Mouse (Mus musculus) liver, embryonic 11.5 days (tissue): ENCODE measurements around the gene 4930442H23Rik. TPM values are rescaled to one million over a fixed set of nuclear protein-coding genes. Genes with fewer than 3 reads are reported as not detected.

Source experiments
- ATAC-seq: fragments of 200-750 bp; cut with Nextera tagmentation; replicated peaks from 2 replicates; pipeline ENCODE4 v1.8.0; 2017; ENCODE audit warnings: moderate number of reproducible peaks, mild to moderate bottlenecking, moderate TSS enrichment, moderate library complexity; ENCODE audit not compliant: low FRiP score
- DNase-seq: peaks from one replicate; pipeline ENCODE4 v3.0.0-alpha.2; 2017; ENCODE audit warnings: low spot score
- H3K27ac ChIP-seq: fragments of 300-500 bp; sonication (generic); 2 replicates; pipeline ENCODE4 v1.5.1; 2014; ENCODE audit warnings: mild to moderate bottlenecking, low read depth, low read length, control low read depth
- H3K27me3 ChIP-seq: fragments of 300-500 bp; sonication (generic); replicated peaks from 2 replicates; pipeline ENCODE4 v1.6.1; 2014; ENCODE audit warnings: low read length, mixed read lengths; ENCODE audit not compliant: control insufficient read depth, insufficient read depth
- H3K36me3 ChIP-seq: fragments of 300-500 bp; sonication (generic); 2 replicates; pipeline ENCODE4 v1.6.1; 2014; ENCODE audit warnings: mild to moderate bottlenecking, low read length, moderate library complexity, mixed read lengths; ENCODE audit not compliant: control insufficient read depth, insufficient read depth
- H3K4me1 ChIP-seq: fragments of 300-500 bp; sonication (generic); replicated peaks from 2 replicates; pipeline ENCODE4 v1.6.1; 2014; ENCODE audit warnings: low read length, mixed read lengths; ENCODE audit not compliant: control insufficient read depth, insufficient read depth
- H3K4me2 ChIP-seq: fragments of 300-500 bp; sonication (generic); 2 replicates; pipeline ENCODE4 v1.6.1; 2014; ENCODE audit warnings: mild to moderate bottlenecking, control low read depth, moderate library complexity
- H3K4me3 ChIP-seq: fragments of 300-500 bp; sonication (generic); 2 replicates; pipeline ENCODE4 v1.5.1; 2014; ENCODE audit warnings: low read depth, low read length, control low read depth
- H3K9ac ChIP-seq: fragments of 300-500 bp; sonication (generic); 2 replicates; pipeline ENCODE4 v1.6.1; 2014; ENCODE audit warnings: low read depth, low read length, control low read depth
- H3K9me3 ChIP-seq: fragments of 300-500 bp; sonication (generic); 2 replicates; pipeline ENCODE4 v1.6.1; 2016; ENCODE audit warnings: low read length, inconsistent platforms, mixed read lengths; ENCODE audit not compliant: control insufficient read depth
- WGBS: fragments of 180-500 bp; shearing (Covaris S2); extraction: QIAGEN DNeasy Blood & Tissue Kit; methylation state at CpG from one replicate; pipeline ENCODE4 v1.1.7; 2014; 5-methylcytosine and 5-hydroxymethylcytosine counted together
- polyA plus RNA-seq: library from polyadenylated mRNA; unstranded; fragments of >200 nt; fragmentation: Nextera tagmentation; extraction: Ambion mirVana; gene quantifications from 2 replicates; pipeline ENCODE4 v1.2.1, GENCODE M21; 2014

Gene 4930442H23Rik
- polyA plus RNA-seq, 1 experiment from 2014 or later, result not detected

- peak overlapping the region; percentile 89 for H3K9ac ChIP-seq
- peaks cover 27% of the 10 kb centered on the region for H3K36me3 ChIP-seq
- no peaks in the 10 kb centered on the region for H3K9me3 ChIP-seq
- H3K4me3 ChIP-seq, result peak overlapping the region; percentile 97
- H3K27ac ChIP-seq, result peak overlapping the region; percentile 42; the same call in 1 of the 2 replicates
- H3K4me1 ChIP-seq, result peaks cover 44% of the 10 kb centered on the region
- WGBS, result 52% methylated on average over 10 of the region's 10 CpGs
- ATAC-seq (no peak), DNase-seq (no peak)
- no peaks in the 10 kb centered on the region for H3K27me3 ChIP-seq
- peak overlapping the region; percentile 99 for H3K4me2 ChIP-seq
Measured at GRCm38 (mm10) chr10:81140717-81141454, 42.8 kb downstream of the 4930442H23Rik start.

DNA sequence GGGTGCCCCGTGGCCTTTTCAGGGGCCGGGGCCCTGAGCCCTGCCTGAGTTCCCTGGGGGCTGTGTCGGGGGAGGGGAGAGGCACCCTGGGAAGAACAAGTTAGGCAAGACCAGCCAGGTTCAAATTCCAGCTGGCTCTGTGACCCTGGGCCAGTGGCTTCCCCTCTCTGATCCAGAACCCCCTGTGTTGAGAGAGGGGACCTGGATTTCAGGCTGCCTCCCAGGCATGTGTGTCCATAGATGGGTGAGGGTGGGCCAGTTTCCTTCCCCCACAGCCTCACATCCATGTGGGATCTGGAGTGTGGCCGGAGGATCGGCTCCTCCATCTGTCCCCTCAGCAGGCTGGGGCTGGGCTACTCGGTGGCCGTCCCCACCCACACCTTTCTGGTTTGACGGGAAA lies 43.6 kb downstream of the 4930442H23Rik start:
- ATAC-seq (no peak), DNase-seq (no peak)
- H3K4me3 ChIP-seq, result peak overlapping the region; percentile 97
- no peaks in the 10 kb centered on the region for H3K9me3 ChIP-seq
- peaks cover 51% of the 10 kb centered on the region for H3K4me1 ChIP-seq
- WGBS, result 38% methylated on average over 8 of the region's 8 CpGs
- peak overlapping the region; percentile 32; the same call in 1 of the 2 replicates for H3K27ac ChIP-seq
- peaks cover 18% of the 10 kb centered on the region for H3K36me3 ChIP-seq
- H3K27me3 ChIP-seq, result no peaks in the 10 kb centered on the region
- H3K9ac ChIP-seq, result peak overlapping the region; percentile 89
- H3K4me2 ChIP-seq, result peak overlapping the region; percentile 99

- peaks cover 13% of the 10 kb centered on the region for H3K36me3 ChIP-seq
Measured at GRCm38 (mm10) chr10:81139529-81139846, 44.2 kb downstream of the 4930442H23Rik start.

DNA sequence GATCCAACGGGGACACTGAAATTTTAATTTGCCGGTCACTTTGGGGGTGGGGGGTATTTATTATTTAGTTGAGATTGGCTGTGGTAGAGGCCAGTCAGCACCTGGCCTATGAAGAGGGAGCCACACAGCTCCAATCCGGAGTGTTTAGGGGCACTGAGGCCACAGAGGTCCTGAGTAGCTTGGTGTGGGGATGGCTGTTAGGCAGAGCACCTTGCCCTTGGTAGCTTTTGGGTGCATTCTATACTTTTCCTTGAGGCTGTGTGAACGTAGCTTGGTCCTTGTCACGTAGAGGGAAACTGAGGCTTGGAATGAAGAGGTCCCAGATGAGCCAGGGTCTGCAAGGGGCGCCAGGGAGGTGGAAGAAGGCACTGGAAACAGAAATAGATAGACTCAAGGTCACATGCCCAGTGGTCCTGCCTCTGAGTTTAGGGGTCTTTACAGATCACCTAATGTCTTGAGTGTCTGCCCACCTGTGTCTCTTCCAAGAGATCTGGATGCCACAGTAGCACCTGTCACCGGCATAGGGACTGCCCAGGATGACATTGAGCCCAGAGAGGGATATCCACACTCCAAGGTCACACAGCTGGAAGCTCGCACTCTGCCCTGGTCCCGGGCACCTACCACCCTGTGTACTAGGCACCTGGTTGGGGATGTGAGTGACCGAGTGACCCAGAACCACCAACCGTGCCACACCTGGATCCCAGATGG lies 44.7 kb downstream of the 4930442H23Rik start:
- WGBS, result 51% methylated on average over 11 of the region's 11 CpGs
- peaks cover 3% of the 10 kb centered on the region for H3K27me3 ChIP-seq
- H3K4me1 ChIP-seq, result peaks cover 60% of the 10 kb centered on the region
- H3K9ac ChIP-seq, result peak overlapping the region; percentile 89
- peak overlapping the region; percentile 97 for H3K4me3 ChIP-seq
- peak overlapping the region; percentile 88; the same call in 1 of the 2 replicates for H3K27ac ChIP-seq
- no peak for ATAC-seq
- H3K9me3 ChIP-seq, result no peaks in the 10 kb centered on the region
- DNase-seq, result no peak
- peak overlapping the region; percentile 99 for H3K4me2 ChIP-seq
- peaks cover 8% of the 10 kb centered on the region for H3K36me3 ChIP-seq

More at GRCm38 (mm10) chr10:81139529-81139846, 44.2 kb downstream of the 4930442H23Rik start:
- Histone ChIP-seq H3K27ac (no peak overlapping the region), H3K4me2 (peak overlapping the region; percentile 99), H3K4me1 (peaks cover 56% of the 10 kb centered on the region), H3K27me3 (no peaks in the 10 kb centered on the region), H3K9me3 (no peaks in the 10 kb centered on the region), H3K4me3 (peak overlapping the region; percentile 97), H3K9ac (peak overlapping the region; percentile 89)
- WGBS, result 61% methylated on average over 4 of the region's 4 CpGs
- no peak for DNase-seq
- ATAC-seq, result no peak

- under 1% methylated on average over 24 of the region's 24 CpGs for WGBS
- H3K4me3 ChIP-seq, result peak overlapping the region; percentile 97
- H3K27ac ChIP-seq, result peak overlapping the region; percentile 88
- DNase-seq (no peak), ATAC-seq (no peak)
- peak overlapping the region; percentile 89 for H3K9ac ChIP-seq
- H3K9me3 ChIP-seq, result no peaks in the 10 kb centered on the region
- peak overlapping the region; percentile 99 for H3K4me2 ChIP-seq
- peaks cover 5% of the 10 kb centered on the region for H3K27me3 ChIP-seq
- peaks cover 62% of the 10 kb centered on the region for H3K4me1 ChIP-seq
- H3K36me3 ChIP-seq, result peaks cover under 1% of the 10 kb centered on the region; the same call in 1 of the 2 replicates
Measured at GRCm38 (mm10) chr10:81138131-81138782, 45.4 kb downstream of the 4930442H23Rik start.

DNA sequence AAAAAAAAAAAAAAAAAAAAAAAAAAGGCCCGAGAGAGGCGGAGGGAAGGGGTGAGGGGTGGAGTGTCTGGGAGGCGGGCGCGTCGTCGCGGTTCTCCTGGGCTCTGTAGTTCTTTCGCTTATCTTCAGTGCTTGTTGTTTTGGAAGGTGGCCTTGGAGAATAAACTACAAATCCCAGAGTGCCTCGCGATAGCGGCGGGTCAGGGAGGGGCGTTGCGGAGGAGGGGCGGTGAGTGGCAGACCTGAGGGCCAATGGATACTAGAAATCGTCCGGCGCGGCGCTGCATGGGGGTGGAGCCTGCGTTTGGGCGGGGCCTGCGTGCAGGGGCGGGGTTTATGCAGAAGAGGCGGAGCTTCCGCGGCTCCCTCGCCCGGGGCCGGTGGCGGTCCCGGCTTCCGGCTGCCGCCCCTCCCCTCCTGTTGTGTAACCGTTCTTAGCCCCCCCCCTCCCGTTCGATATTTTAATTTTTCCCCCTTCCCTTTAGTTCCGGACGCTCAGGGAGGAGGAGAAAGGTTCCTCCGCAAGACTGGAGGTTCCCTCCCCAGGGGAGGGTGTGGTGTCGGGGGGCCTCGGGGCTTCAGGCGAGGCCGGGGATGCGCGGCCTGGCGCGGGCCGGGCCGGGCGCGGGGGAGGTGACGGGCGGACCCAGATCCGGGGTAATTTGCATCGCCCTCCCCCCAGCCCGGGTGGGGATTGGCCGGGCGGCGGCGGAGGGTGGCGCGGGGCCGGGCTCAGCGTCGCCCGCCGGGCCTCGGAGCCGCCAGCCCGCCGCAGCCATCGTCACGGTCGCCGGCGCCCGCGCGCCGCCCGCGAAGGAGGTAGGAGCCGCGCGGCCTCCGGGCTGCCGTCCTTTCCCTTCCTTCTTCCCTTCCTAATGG lies 46.2 kb downstream of the 4930442H23Rik start:
- peak; percentile 78 for ATAC-seq
- Histone ChIP-seq H3K9ac (peak overlapping the region; percentile 99), H3K4me3 (peak overlapping the region; percentile 97), H3K27me3 (peaks cover 5% of the 10 kb centered on the region), H3K9me3 (no peaks in the 10 kb centered on the region), H3K4me1 (peaks cover 59% of the 10 kb centered on the region), H3K36me3 (no peaks in the 10 kb centered on the region), H3K27ac (peak overlapping the region; percentile 100), H3K4me2 (peak overlapping the region; percentile 99)
- WGBS, result under 1% methylated on average over 88 of the region's 89 CpGs
- peak; percentile 100 for DNase-seq

GRCm38 (mm10) chr10:81136706-81137231 lies 46.9 kb downstream of the 4930442H23Rik start:
- ATAC-seq, result peak; percentile 3; the same call in 1 of the 2 replicates
- no peaks in the 10 kb centered on the region for H3K36me3 ChIP-seq
- H3K4me2 ChIP-seq, result peak overlapping the region; percentile 97
- peak overlapping the region; percentile 99 for H3K9ac ChIP-seq
- no peaks in the 10 kb centered on the region for H3K9me3 ChIP-seq
- H3K27me3 ChIP-seq, result peaks cover 5% of the 10 kb centered on the region
- H3K27ac ChIP-seq, result peak overlapping the region; percentile 100
- peak overlapping the region; percentile 97 for H3K4me3 ChIP-seq
- under 1% methylated on average over 48 of the region's 50 CpGs for WGBS
- DNase-seq, result peak; percentile 83
- H3K4me1 ChIP-seq, result peaks cover 53% of the 10 kb centered on the region
